Mouse (Mus musculus): Measurements from ENCODE around the gene Gemin6. TPM values are rescaled to one million over a fixed set of nuclear protein-coding genes. Genes with fewer than 3 reads are reported as not detected.
A peak's percentile ranks its signal among the peaks of the same experiment; 100 is the strongest.
"Not testable (repeated sequence)": the region's sequence is repeated elsewhere in the genome, so short reads cannot be mapped to it uniquely, and the experiment has no call there.

Gemin6 gene
- total RNA-seq, 2 experiments from 2014 or later = 5.1 to 6.1 TPM

DNA sequence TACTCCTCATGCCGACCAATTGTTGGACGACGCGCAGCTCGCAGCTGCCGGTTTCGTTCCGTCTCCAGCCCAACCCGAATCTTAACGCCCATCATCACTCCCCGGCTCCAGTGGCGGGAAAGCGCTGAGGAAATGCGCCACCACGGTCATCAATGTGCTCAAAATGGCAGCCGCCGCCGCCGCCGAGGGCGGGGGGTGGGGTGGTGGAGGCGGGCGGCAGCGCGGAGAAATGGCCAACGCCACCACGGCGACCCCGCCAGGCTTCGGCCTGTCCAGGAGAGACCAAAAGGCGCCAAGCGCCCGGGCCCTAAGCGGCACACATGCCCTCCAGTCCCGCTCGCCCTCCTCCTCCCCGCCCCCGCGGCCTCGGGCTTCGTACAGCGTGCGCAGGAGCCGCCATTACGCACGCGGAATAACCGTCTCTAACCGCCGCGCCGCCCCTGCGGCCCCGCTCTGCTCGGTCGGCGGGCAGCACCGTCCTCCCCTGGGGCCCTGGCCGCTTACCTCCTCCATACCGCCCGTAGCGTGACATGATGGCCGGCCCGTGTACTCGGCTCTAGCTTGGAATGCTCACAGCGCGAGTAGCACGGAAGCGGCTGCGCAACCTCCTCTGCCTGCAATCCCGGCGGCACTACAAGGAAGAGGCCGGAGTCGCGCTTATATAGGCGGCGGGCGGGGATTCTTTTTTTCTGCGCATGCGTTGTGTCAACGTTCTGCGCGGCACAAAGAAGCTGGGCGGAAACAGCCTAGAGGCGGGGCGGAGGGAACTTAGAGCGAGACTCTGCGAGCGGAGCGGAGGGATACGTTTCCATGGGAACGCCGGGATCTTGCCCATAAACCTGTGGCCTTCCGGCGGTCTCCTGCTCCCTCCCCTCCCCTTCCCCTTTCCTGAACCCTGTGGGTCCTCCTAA, 17.3 kb upstream of the Gemin6 start, which contains the start of the genes Srsf7 and Ttc39d:
Gene Srsf7 (minus strand): TSS at position 637 of the 911 bp plus-strand sequence.
Gene Ttc39d (plus strand): TSS at position 790 of the 911 bp plus-strand sequence.
- peak within 1 kb of the TSS; percentile 100 for H3K4me3 ChIP-seq
- no peak for TF ChIP-seq CTCF (conservative IDR thresholded peaks at IDR 0.05)
- DNase-seq (ENCODE audit: low spot score in 2 of 2) = peak; percentile 98 to 99
- H3K27ac ChIP-seq = peak within 1 kb of the TSS; percentile 99

DNA sequence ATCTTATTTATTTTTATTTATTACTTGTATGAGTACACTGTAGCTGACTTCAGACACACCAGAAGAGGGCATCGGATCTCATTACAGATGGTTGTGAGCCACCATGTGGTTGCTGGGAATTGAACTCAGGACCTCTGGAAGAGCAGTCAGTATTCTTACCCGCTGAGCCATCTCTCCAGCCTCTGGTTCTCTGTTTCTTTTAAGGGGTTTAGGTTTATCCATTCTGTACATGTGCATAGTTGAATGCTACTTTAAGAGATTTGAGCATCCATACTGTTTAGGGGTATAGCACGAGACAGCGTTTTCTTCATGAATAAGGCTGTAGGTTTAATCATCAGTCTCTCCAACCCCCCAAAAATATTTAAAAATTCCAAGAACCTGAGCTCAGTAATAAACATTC, 10.2 kb upstream of the Gemin6 start:
- H3K27ac ChIP-seq; DNase-seq (ENCODE audit: low spot score in 2 of 2); H3K4me3 ChIP-seq: not testable (repeated sequence)

- Histone ChIP-seq H3K4me3 (no peak overlapping the region), H3K27ac (no peak overlapping the region)
- DNase-seq (ENCODE audit: low spot score in 2 of 2) = no peak
- TF ChIP-seq CTCF (conservative IDR thresholded peaks at IDR 0.05) = no peak
Measured at GRCm38 (mm10) chr17:80220131-80220530, 4.1 kb upstream of the Gemin6 start.

- no peak for TF ChIP-seq CTCF (conservative IDR thresholded peaks at IDR 0.05)
- Histone ChIP-seq H3K4me3 (no peak overlapping the region), H3K27ac (no peak overlapping the region)
- no peak for DNase-seq (ENCODE audit: low spot score in 2 of 2)
Measured at GRCm38 (mm10) chr17:80221202-80221601, 3.0 kb upstream of the Gemin6 start.

- no peak for DNase-seq (ENCODE audit: low spot score in 2 of 2)
- Histone ChIP-seq H3K4me3 (no peak overlapping the region), H3K27ac (no peak overlapping the region)
- peak; percentile 58 for TF ChIP-seq CTCF (conservative IDR thresholded peaks at IDR 0.05)
Measured at GRCm38 (mm10) chr17:80221890-80222628, 2.2 kb upstream of the Gemin6 start.

DNA sequence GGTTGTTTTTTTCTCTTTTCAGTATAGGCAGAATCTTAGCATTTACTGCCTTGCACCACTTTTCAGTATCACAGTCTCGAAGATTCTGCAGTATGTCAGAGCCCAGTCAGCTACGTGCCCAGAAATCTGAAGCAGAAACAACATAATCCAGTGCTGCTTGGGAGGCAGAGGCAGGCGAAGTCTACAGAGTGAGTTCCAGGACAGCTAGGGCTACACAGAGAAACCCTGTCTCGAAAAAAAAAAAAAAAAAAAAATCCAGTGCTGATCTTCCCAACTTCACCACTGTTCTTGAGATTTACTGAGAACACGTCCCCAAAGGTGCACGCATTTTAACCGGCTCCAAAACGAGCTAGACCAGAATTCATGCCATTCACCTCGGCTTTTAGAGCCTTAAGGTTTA, 412 bp upstream of the Gemin6 start:
- H3K27ac ChIP-seq = peak overlapping the region; percentile 95
- no peak for TF ChIP-seq CTCF (conservative IDR thresholded peaks at IDR 0.05)
- H3K4me3 ChIP-seq = peak overlapping the region; percentile 74
- DNase-seq (ENCODE audit: low spot score in 2 of 2) = no peak

GRCm38 (mm10) chr17:80225142-80225541, 901 bp downstream of the Gemin6 start:
- H3K4me3 ChIP-seq = peak overlapping the region; percentile 74
- not testable (repeated sequence) for DNase-seq (ENCODE audit: low spot score in 2 of 2); H3K27ac ChIP-seq

DNA sequence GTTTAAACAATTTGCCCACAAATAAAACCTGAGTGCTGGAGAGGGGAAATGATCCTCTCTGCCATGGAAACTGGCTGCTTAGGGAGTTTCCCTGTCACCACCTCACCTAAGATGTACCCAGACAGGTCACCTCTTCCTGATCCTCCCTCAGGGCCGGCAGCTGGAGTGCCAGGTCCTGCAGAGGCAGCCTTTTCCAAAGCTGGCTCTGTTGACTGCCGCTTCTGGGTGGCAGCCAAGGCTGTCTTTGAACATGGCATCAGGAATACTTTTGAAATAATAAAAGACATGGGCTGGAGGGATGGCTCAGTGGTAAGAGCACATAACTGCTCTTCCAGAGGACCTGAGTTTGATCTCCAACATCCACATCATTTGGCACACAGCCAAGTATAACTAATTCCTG, 5.2 kb downstream of the Gemin6 start:
- no peak for DNase-seq (ENCODE audit: low spot score in 2 of 2)
- Histone ChIP-seq H3K4me3 (no peak overlapping the region), H3K27ac (peak overlapping the region; percentile 47; the same call in 1 of the 2 replicates)
- TF ChIP-seq CTCF (conservative IDR thresholded peaks at IDR 0.05) = no peak

DNA sequence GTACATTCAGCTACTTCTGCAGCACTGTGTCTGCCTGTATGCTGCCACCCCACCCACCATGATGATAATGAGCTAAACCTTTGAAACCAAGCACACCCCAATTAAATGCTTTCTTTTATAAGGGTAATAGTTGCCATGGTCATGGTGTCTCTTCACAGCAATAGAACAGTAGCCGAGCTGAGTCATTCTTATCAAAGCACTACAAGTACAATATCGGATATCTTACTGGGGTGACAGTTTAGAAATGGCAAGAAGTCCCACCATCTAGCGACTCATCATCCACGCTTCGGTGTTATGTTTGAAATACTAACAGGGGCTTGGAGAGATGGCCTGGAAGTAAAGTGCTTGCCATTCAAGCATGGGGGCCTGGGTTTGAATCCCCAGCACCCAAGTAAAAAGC, 9.6 kb downstream of the Gemin6 start:
- TF ChIP-seq CTCF (conservative IDR thresholded peaks at IDR 0.05) = no peak
- Histone ChIP-seq H3K4me3 (no peak overlapping the region), H3K27ac (no peak overlapping the region)
- DNase-seq (ENCODE audit: low spot score in 2 of 2) = no peak

GRCm38 (mm10) chr17:80234376-80234775, 10.1 kb downstream of the Gemin6 start:
- no peak for TF ChIP-seq CTCF (conservative IDR thresholded peaks at IDR 0.05)
- no peak for DNase-seq (ENCODE audit: low spot score in 2 of 2)
- Histone ChIP-seq H3K27ac (0 out of 2 replicates have a peak overlapping the region, but pooled peaks have one; percentile 19), H3K4me3 (no peak overlapping the region)

DNA sequence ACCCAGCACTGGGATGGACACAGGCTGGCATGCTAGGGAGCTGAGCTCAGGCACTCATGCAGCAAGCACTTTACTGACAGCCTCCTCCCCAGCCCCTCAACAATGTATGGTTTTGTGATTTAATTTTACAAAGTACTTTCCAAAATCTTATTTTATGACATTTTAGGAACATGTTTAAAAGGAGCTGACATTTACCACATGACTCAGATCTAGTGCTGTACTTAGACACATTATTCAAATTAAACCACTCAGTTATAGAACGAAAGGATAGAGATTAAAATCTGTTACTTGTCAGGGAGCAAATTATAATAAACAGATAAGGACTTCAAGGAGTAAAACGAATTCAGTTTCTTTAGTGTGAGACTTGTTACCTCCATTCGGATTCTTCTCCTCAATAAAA, 11.2 kb downstream of the Gemin6 start:
- DNase-seq (ENCODE audit: low spot score in 2 of 2) = no peak
- TF ChIP-seq CTCF (conservative IDR thresholded peaks at IDR 0.05) = no peak
- Histone ChIP-seq H3K4me3 (no peak overlapping the region), H3K27ac (peak overlapping the region; percentile 68; the same call in 1 of the 2 replicates)

- Histone ChIP-seq H3K4me3 (no peak overlapping the region), H3K27ac (no peak overlapping the region)
- TF ChIP-seq CTCF (conservative IDR thresholded peaks at IDR 0.05) = no peak
- DNase-seq (ENCODE audit: low spot score in 2 of 2) = no peak
Measured at GRCm38 (mm10) chr17:80236805-80237204, 12.6 kb downstream of the Gemin6 start.

- no peak for DNase-seq (ENCODE audit: low spot score in 2 of 2)
- Histone ChIP-seq H3K4me3 (no peak overlapping the region), H3K27ac (no peak overlapping the region)
- no peak for TF ChIP-seq CTCF (conservative IDR thresholded peaks at IDR 0.05)
Measured at GRCm38 (mm10) chr17:80237475-80237874, 13.2 kb downstream of the Gemin6 start.

Measured in layer of hippocampus, adult 2 months (tissue).